Mouse (Mus musculus): ENCODE data around the gene Nr1h4.

GRCm38 (mm10) chr10:89460972-89461371 is 72.4 kb downstream of the Nr1h4 start:
- TF ChIP-seq POLR2A (IDR thresholded peaks at IDR 0.05; ENCODE audit: extremely low read depth, insufficient read depth, low read length) (no peak), CTCF (IDR thresholded peaks at IDR 0.05; ENCODE audit: low read depth, low read length) (no peak)
